ENCODE assay signal across 8 mouse cellular contexts in genomic region chr15:77822057-77822466, GRCm38 (mm10). TPM values are rescaled to one million over a fixed set of nuclear protein-coding genes. Genes with fewer than 3 reads are reported as not detected.
A peak's percentile ranks its signal among the peaks of the same experiment; 100 is the strongest.
DNase-seq lines count a peak whose midpoint lies in the region; ATAC-seq lines count a peak whose summit lies in the region.

No protein-coding gene starts in this region.

- H3K4me3 ChIP-seq in embryonic facial prominence, embryonic 10.5 days: no peak overlapping the region
- no peak overlapping the region for H3K4me3 ChIP-seq in kidney, embryonic 16.5 days (ENCODE audit: low read length)
- H3K4me3 ChIP-seq in lung, embryonic 15.5 days: no peak overlapping the region

- no peaks in the 10 kb centered on the region for H3K9me3 ChIP-seq in embryonic facial prominence, embryonic 10.5 days
- no peaks in the 10 kb centered on the region for H3K9me3 ChIP-seq in kidney, embryonic 16.5 days (ENCODE audit: low read length)
- H3K9me3 ChIP-seq in lung, embryonic 15.5 days: no peaks in the 10 kb centered on the region

- no peaks in the 10 kb centered on the region for H3K27me3 ChIP-seq in embryonic facial prominence, embryonic 10.5 days (replicated peaks; ENCODE audit: low read depth, poor library complexity, severe bottlenecking)
- H3K27me3 ChIP-seq in kidney, embryonic 16.5 days (ENCODE audit: insufficient read depth, low read length): no peaks in the 10 kb centered on the region
- H3K27me3 ChIP-seq in lung, embryonic 15.5 days: no peaks in the 10 kb centered on the region

- no peak overlapping the region for H3K4me2 ChIP-seq in kidney, embryonic 16.5 days (replicated peaks; ENCODE audit: low read depth, low read length)
- H3K4me2 ChIP-seq in lung, embryonic 15.5 days: 0 out of 2 replicates have a peak overlapping the region, but pooled peaks have one; percentile 26

- intact Hi-C loops in gastrocnemius, postnatal 36 days (cut with DNase I): no loop called here

- 0 out of 2 replicates have a peak, but pooled peaks cover 11% of the 10 kb centered on the region for H3K36me3 ChIP-seq in embryonic facial prominence, embryonic 10.5 days (replicated peaks)
- H3K36me3 ChIP-seq in kidney, embryonic 16.5 days (ENCODE audit: insufficient read depth, low read length): no peaks in the 10 kb centered on the region
- no peaks in the 10 kb centered on the region for H3K36me3 ChIP-seq in lung, embryonic 15.5 days

- H3K9ac ChIP-seq in kidney, embryonic 16.5 days (replicated peaks; ENCODE audit: low read length): peak overlapping the region; percentile 36; the same call in 1 of the 2 replicates
- peak overlapping the region; percentile 29; the same call in 1 of the 2 replicates for H3K9ac ChIP-seq in lung, embryonic 15.5 days

- WGBS in embryonic facial prominence, embryonic 10.5 days: 45% methylated on average over 5 of the region's 5 CpGs
- WGBS in kidney, embryonic 16.5 days: 48% methylated on average over 5 of the region's 5 CpGs
- 39% methylated on average over 5 of the region's 5 CpGs for WGBS in lung, embryonic 15.5 days

- H3K27ac ChIP-seq in embryonic facial prominence, embryonic 10.5 days (replicated peaks): peak overlapping the region; percentile 60
- peak overlapping the region; percentile 86 for H3K27ac ChIP-seq in kidney, embryonic 16.5 days (ENCODE audit: low read length)
- H3K27ac ChIP-seq in lung, embryonic 15.5 days: peak overlapping the region; percentile 93

- peak; percentile 44; the same call in 1 of the 2 replicates for ATAC-seq in kidney, embryonic 16.5 days (ENCODE audit: low FRiP score, low TSS enrichment)
- peak; percentile 65 for ATAC-seq in lung, embryonic 15.5 days (ENCODE audit: borderline replicate concordance, extremely low read depth, low FRiP score, low TSS enrichment)

- peak; percentile 59 for DNase-seq in cerebellum, adult 11-12 months
- DNase-seq in cerebellum, adult 11 months: no peak
- no peak for DNase-seq in embryonic facial prominence, embryonic 10.5 days (ENCODE audit: low spot score)
- no peak for DNase-seq in frontal cortex, postnatal 14 days (ENCODE audit: low spot score in 2 of 2)
- DNase-seq in right cerebral cortex, postnatal 36 days (ENCODE audit: low spot score in 2 of 2): no peak
- DNase-seq in gastrocnemius, postnatal 36 days: no peak

- H3K4me1 ChIP-seq in embryonic facial prominence, embryonic 10.5 days: peaks cover 89% of the 10 kb centered on the region
- peaks cover 91% of the 10 kb centered on the region for H3K4me1 ChIP-seq in kidney, embryonic 16.5 days (ENCODE audit: insufficient read depth, low read length)
- peaks cover 93% of the 10 kb centered on the region for H3K4me1 ChIP-seq in lung, embryonic 15.5 days

RNA-seq across cellular contexts. Expression of gene Myh9, which starts 19.9 kb away (rescaled TPM):
- polyA plus RNA-seq in embryonic facial prominence, embryonic 10.5 days (2016; fragmentation: Nextera tagmentation; extraction: Ambion mirVana): 45.7 and 46.9 TPM in 2 replicates
- 55.4 and 64.5 TPM in 2 replicates for polyA plus RNA-seq in kidney, embryonic 16.5 days (2015; fragmentation: Nextera tagmentation; extraction: Ambion mirVana)
- 62.5 and 67.7 TPM in 2 replicates for polyA plus RNA-seq in lung, embryonic 15.5 days (2015; fragmentation: Nextera tagmentation; extraction: Ambion mirVana)
- 10 to 100 TPM; 48.4 to 49.1 TPM for total RNA-seq in gastrocnemius, postnatal 36 days (2021)
